Mouse (Mus musculus): ENCODE results near the gene Dlat. TPM values are rescaled to one million over a fixed set of nuclear protein-coding genes. Genes with fewer than 3 reads are reported as not detected.

The Dlat gene
- polyA plus RNA-seq, 1 experiment from 2014 or later: 54.0 TPM

DNA sequence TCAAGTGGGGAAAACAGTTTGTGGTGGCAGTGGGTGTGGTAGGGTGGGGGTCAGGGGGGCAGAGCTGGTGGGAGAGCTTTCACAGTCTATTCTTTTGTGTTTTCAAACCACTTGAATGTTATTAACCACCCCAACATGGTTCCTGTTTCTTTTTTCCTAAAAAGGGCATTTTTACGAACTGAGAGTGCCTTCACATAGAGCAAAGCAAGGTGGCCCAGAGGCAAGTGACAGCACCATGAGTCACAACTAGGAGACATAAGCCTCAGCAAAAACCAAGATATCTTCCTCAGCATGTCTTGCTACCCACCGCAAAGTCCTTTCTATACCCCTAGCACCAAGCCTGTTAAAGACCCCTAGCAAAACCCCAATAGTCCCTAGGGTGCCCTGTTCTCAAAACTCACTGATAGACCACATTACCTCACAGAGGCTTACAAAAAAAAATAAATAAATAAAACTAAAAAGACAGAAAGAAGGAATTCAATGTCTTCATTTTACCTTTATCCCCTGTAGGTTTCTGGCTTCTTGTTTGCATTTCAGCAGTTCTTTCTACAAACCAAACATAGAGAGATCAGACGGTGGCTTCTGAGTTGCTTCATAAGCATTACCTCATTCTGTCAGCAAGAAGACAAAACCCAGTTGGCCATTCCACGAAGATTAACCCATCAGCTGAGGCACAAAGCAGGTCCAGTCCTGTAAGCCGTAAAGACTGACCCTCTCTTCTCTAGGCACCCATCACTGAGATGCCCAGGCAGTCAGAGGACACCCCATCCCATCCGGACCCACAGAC is 27.5 kb upstream of the Dlat start:
- 85% methylated on average over 6 of the region's 6 CpGs for WGBS
- no peaks in the 10 kb centered on the region for H3K27me3 ChIP-seq (ENCODE audit: poor library complexity, severe bottlenecking)
- no peak overlapping the region for H3K4me3 ChIP-seq
- H3K27ac ChIP-seq: no peak overlapping the region
- peaks cover 69% of the 10 kb centered on the region for H3K36me3 ChIP-seq (replicated peaks)
- DNase-seq (ENCODE audit: extremely low spot score, low spot score): no peak
- peaks cover 1% of the 10 kb centered on the region for H3K4me1 ChIP-seq
- no peaks in the 10 kb centered on the region for H3K9me3 ChIP-seq

DNA sequence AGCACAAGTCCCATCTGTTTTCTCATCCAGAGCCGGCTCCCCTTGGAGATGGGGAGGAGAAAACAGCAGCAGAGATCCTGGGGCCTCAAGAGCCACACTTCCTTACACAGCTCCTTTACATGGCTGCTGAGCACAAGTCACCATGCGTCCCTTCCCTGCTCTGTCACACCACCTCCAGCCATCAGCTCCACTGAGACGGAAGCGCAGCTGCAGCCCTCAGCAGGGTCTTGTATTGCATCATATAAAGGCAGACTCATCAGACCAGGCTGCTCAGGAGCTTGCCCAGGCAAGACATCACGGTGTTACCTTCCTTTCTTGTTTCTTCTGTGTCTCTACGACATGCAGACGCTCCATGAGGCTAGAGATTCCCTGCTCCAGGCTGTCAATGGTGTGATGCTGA is 22.1 kb upstream of the Dlat start:
- no peak overlapping the region for H3K4me3 ChIP-seq
- WGBS: 70% methylated on average over 7 of the region's 7 CpGs
- no peaks in the 10 kb centered on the region for H3K9me3 ChIP-seq
- no peak overlapping the region for H3K27ac ChIP-seq
- no peaks in the 10 kb centered on the region for H3K4me1 ChIP-seq
- H3K36me3 ChIP-seq (replicated peaks): peaks cover 72% of the 10 kb centered on the region
- DNase-seq (ENCODE audit: extremely low spot score, low spot score): no peak
- no peaks in the 10 kb centered on the region for H3K27me3 ChIP-seq (ENCODE audit: poor library complexity, severe bottlenecking)

DNA sequence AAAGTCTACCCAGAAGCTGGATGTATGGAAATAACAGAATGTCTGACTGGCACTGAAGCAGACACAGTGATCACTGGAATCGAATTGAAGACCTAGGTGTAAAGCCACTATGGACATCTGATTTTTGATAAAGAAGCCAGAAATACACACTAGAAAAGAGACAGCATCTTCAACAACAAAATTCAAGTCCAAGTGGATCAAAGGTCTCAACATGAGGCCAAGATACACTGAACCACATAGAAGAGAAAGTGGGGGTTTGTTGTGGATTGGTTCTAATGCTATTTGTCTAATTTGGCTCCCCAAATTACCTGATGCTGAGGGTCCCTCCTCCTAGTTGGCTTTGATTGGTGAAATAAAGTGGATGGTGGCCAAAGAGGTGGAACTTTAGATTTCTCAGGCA is 19.8 kb upstream of the Dlat start:
- Histone ChIP-seq H3K27ac (no peak overlapping the region), H3K9me3 (no peaks in the 10 kb centered on the region), H3K4me3 (no peak overlapping the region), H3K4me1 (no peaks in the 10 kb centered on the region), H3K36me3 (replicated peaks) (peaks cover 66% of the 10 kb centered on the region), H3K27me3 (ENCODE audit: poor library complexity, severe bottlenecking) (no peaks in the 10 kb centered on the region)
- no peak for DNase-seq (ENCODE audit: extremely low spot score, low spot score)
- WGBS: 84% methylated on average over 1 of the region's 1 CpGs

DNA sequence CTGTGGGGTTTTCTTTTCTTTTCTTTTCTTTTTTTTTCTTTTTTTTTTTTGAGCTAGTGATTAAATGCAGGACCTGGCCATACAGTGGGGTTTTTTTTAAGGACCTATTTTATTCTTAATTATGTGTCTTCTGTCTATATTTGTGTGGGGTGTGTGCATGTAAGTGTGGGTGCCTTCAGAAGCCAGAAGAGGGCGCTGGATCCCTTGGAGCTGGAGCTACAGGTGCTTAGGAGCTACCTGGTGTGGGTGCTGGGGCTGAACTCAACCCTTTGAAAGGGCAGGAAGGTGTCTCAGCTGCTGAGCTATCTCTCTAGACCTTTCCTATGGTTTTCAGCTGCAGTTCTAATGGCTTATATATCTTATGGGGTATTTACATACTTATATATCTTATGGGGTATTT is 15.2 kb upstream of the Dlat start:
- H3K27ac ChIP-seq: no peak overlapping the region
- DNase-seq (ENCODE audit: extremely low spot score, low spot score): no peak
- WGBS: 26% methylated on average over 1 of the region's 1 CpGs
- H3K36me3 ChIP-seq (replicated peaks): peaks cover 25% of the 10 kb centered on the region
- no peak overlapping the region for H3K4me3 ChIP-seq
- no peaks in the 10 kb centered on the region for H3K9me3 ChIP-seq
- H3K27me3 ChIP-seq (ENCODE audit: poor library complexity, severe bottlenecking): no peaks in the 10 kb centered on the region
- no peaks in the 10 kb centered on the region for H3K4me1 ChIP-seq

DNA sequence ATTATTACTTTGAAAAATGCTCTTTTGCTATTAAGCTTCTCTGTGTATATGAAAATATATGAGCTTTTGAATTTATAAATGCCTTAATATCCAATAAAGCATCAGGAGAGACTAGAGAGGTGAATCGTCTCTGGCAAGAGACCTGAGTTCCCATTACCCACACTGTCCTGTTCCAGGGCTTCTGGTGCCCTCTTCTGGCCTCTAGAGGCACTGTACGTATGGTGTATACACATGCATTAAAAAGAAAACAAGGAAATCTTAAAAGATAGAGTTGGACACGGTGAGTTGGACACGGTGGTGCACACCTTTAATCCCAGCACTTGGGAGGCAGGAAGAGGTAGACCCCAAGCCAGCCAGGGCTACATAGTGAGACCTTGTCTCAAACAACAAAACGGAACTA is 11.1 kb upstream of the Dlat start:
- 38% methylated on average over 5 of the region's 5 CpGs for WGBS
- H3K27me3 ChIP-seq (ENCODE audit: poor library complexity, severe bottlenecking): no peaks in the 10 kb centered on the region
- H3K36me3 ChIP-seq (replicated peaks): peaks cover 34% of the 10 kb centered on the region
- H3K4me1 ChIP-seq: no peaks in the 10 kb centered on the region
- peak; percentile 25 for DNase-seq (ENCODE audit: extremely low spot score, low spot score)
- H3K27ac ChIP-seq: no peak overlapping the region
- H3K9me3 ChIP-seq: no peaks in the 10 kb centered on the region
- H3K4me3 ChIP-seq: no peak overlapping the region

DNA sequence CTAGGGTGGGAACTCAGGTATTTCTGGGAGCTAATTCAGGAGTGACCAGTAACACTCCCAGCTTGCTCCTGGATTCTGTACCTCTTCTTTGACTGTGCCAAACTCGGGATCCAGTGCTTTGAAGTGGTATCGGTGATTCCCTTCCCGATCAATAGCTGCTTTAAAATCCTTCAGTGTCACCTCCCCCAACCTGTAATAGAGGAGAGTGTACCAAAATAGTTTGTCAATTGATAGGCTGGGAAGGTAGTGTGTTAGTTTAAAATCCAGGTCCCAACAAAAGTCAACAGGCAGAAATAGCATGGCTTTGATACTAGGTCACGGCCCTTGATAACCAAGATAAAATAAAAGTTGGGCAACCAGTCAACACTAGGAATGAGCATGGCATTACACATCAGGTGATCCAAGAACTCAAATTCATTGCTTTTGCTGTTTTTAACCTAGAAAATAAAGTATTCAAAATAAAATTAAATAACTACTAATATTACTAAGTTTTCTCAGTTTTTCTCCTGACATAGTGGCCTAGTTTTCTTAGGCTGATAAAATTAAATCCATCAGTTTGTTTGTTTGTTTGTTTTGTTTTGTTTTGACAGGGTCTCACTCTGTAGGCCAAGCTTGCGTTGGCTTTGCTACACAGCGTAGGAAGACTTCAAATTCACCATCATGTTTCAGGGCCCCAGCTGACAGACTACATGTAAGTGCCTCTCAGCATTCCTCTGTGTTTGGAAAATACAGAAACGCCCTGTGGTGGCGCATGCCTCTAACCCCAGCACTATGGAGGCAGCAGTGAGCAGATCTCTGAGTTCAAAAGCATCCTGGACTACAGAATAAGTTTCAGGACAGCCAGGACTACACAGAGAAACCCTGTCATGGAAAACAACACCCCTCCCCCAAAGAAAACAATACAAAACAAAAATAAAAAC is 8.3 kb upstream of the Dlat start:
- 86% methylated on average over 8 of the region's 8 CpGs for WGBS
- H3K9me3 ChIP-seq: no peaks in the 10 kb centered on the region
- H3K27ac ChIP-seq: no peak overlapping the region
- H3K4me3 ChIP-seq: no peak overlapping the region
- DNase-seq (ENCODE audit: extremely low spot score, low spot score): no peak
- no peaks in the 10 kb centered on the region for H3K27me3 ChIP-seq (ENCODE audit: poor library complexity, severe bottlenecking)
- H3K4me1 ChIP-seq: no peaks in the 10 kb centered on the region
- H3K36me3 ChIP-seq (replicated peaks): peaks cover 44% of the 10 kb centered on the region

DNA sequence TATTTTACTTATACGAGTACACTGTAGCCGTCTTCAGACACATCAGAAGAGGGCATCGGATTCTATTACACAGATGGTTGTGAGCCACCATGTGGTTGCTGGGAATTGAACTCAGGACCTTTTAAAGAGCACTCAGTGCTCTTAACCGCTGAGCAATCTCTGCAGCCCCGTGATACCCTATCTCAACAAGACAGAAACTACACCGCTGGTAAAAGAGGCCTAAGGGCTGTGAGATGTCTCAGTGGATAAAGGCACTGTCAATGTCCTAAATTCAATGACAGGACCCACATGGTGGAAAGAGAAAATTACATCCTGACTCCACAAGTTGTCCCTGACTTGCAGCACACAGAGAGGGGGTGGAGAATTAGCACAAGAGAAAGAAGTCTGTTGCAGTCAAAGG is 6.9 kb upstream of the Dlat start:
- H3K4me1 ChIP-seq: no peaks in the 10 kb centered on the region
- WGBS: 92% methylated on average over 6 of the region's 6 CpGs
- H3K36me3 ChIP-seq (replicated peaks): peaks cover 44% of the 10 kb centered on the region
- no peak overlapping the region for H3K4me3 ChIP-seq
- H3K27ac ChIP-seq: no peak overlapping the region
- DNase-seq (ENCODE audit: extremely low spot score, low spot score): no peak
- H3K9me3 ChIP-seq: no peaks in the 10 kb centered on the region
- no peaks in the 10 kb centered on the region for H3K27me3 ChIP-seq (ENCODE audit: poor library complexity, severe bottlenecking)

DNA sequence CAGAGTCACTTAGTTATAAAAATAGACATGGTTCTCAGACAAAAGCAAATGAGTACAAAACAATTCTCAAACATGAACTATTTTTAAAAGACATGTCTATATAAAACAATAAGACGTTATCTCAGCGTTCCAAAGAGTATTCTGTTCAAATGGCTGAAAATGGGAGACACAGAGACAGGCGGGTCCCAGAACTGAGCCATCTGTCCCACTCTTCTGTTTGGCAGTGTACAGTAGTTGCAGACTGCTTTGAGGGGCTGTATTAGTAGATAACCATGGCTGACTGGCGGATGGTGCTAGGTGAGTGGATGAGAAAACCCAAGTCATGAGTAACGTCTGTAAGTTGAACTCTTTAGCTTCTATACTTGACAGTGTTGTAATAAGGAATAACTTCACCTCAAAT is 5.2 kb upstream of the Dlat start:
- Histone ChIP-seq H3K9me3 (no peaks in the 10 kb centered on the region), H3K36me3 (replicated peaks) (peaks cover 44% of the 10 kb centered on the region), H3K4me1 (peaks cover 8% of the 10 kb centered on the region), H3K4me3 (no peak overlapping the region), H3K27ac (no peak overlapping the region), H3K27me3 (ENCODE audit: poor library complexity, severe bottlenecking) (no peaks in the 10 kb centered on the region)
- DNase-seq (ENCODE audit: extremely low spot score, low spot score): no peak
- WGBS: 91% methylated on average over 5 of the region's 5 CpGs

DNA sequence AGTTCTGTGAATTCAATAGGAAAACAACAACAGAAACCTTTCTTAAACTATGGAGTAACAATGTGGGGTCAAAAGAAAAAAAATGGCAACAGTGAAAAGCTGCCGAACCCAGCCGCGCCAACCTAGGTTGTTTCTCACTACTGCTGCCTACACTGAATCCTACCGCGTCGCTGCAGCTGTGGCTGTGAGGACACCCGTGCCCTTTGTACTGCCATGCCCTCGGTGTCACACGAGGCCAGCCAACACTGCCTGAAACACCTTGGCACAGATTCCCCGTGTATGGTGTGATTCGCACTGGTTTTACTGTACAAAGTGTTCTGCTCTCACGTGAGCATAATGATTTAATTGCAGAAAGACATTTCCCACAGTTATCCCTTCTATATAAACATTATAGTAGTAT is 851 bp upstream of the Dlat start:
- WGBS: 25% methylated on average over 12 of the region's 12 CpGs
- no peak for DNase-seq (ENCODE audit: extremely low spot score, low spot score)
- Histone ChIP-seq H3K9me3 (no peaks in the 10 kb centered on the region), H3K27ac (no peak overlapping the region), H3K27me3 (ENCODE audit: poor library complexity, severe bottlenecking) (no peaks in the 10 kb centered on the region), H3K4me1 (peaks cover 21% of the 10 kb centered on the region), H3K4me3 (peak overlapping the region; percentile 96), H3K36me3 (replicated peaks) (peaks cover 36% of the 10 kb centered on the region)

DNA sequence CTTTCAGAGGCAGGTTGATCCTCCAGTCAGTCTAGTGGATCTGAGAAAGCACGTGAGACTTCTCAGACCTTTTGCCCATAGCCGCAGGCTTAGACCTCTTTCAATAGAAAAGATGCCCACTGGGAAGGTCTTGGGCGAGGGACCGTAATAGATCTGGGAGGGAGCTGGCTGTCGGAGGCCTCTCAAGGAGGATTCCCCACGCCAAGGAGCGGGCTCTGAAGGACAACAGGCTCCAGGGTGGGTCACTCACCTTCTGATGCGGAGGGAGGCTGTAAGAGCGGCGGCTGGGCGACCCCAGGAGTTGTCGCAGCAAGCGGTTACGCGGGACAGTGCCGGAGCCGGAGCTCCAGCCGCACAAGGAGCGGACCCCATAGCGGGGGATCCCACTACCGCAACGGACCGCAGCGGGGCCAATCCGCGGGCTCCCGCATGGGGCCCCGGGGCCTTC is 615 bp downstream of the Dlat start:
- DNase-seq (ENCODE audit: extremely low spot score, low spot score): no peak
- Histone ChIP-seq H3K4me1 (peaks cover 21% of the 10 kb centered on the region), H3K27ac (peak overlapping the region; percentile 93), H3K36me3 (replicated peaks) (peaks cover 41% of the 10 kb centered on the region), H3K27me3 (ENCODE audit: poor library complexity, severe bottlenecking) (no peaks in the 10 kb centered on the region), H3K9me3 (no peaks in the 10 kb centered on the region), H3K4me3 (peak overlapping the region; percentile 96)
- under 1% methylated on average over 28 of the region's 28 CpGs for WGBS

DNA sequence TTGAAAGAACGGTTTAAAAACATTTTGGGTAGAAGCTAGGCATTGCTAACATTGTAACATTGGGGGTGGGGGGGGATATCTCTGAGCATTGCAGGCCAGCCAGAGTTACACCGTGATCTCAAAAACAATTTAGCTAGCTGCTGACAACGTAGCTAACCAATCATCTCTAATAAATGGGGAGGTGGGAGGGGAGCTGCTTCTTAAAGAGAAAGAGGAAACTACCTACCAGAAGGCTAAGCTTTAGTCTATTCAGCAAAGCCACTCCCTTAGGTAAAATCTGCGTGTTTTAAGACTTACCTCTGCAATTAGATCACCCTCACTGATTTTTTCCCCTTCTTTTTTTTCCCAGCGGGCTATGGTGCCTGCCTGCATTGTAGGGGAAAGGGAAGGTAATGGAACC is 1.2 kb downstream of the Dlat start:
- DNase-seq (ENCODE audit: extremely low spot score, low spot score): no peak
- Histone ChIP-seq H3K36me3 (replicated peaks) (peaks cover 45% of the 10 kb centered on the region), H3K9me3 (no peaks in the 10 kb centered on the region), H3K4me1 (peaks cover 21% of the 10 kb centered on the region), H3K4me3 (peak overlapping the region; percentile 96), H3K27me3 (ENCODE audit: poor library complexity, severe bottlenecking) (no peaks in the 10 kb centered on the region), H3K27ac (peak overlapping the region; percentile 93)
- WGBS: 34% methylated on average over 5 of the region's 5 CpGs

DNA sequence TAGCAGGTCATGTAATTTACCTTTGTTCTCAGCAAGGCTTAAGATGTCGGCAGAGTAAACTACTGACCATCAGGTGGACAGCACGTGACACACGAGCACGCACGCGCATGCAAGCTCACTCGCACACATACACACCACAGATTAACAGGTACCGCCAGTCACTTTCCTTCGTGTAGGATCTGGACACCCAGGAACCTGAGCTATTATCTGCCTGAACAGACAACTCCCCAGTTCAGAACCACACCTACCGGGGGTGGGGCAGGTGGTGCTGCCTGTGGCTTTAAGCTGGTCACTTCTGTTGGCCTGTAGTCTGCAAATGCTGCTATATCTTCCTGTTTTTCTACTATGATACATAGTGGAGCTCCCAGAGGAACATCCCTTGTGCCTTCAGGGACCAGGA is 9.1 kb downstream of the Dlat start:
- Histone ChIP-seq H3K27ac (no peak overlapping the region), H3K4me3 (no peak overlapping the region), H3K9me3 (no peaks in the 10 kb centered on the region), H3K27me3 (ENCODE audit: poor library complexity, severe bottlenecking) (no peaks in the 10 kb centered on the region), H3K36me3 (replicated peaks) (peaks cover 98% of the 10 kb centered on the region), H3K4me1 (no peaks in the 10 kb centered on the region)
- WGBS: 94% methylated on average over 10 of the region's 10 CpGs
- no peak for DNase-seq (ENCODE audit: extremely low spot score, low spot score)

DNA sequence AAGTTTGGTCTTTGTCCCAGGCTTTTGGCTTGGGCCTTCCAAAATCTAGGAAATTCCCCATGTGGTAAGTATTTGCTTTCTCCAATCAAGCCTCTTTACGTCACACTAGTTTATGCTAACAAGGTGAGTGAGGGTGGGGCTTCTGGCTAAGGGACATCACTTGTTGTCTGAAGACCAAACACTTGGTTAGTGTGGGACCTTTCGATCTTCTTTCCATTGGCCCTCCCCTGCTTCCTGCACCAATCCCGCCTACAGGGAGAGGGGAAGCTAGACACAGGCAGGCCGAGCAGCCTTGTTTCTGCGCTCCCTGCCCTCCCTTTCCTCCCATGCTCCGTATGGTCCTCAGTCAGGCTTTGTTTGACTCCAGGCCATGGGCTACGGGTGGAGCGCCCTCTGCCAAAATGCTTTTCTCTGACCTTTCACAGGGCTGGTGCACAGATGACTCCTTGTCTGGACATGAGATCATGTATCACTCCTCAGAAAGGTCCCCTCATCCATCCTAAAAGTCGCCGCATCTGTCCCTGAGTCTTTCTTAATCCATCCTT is 12.7 kb downstream of the Dlat start:
- Histone ChIP-seq H3K4me1 (no peaks in the 10 kb centered on the region), H3K36me3 (replicated peaks) (peaks cover 96% of the 10 kb centered on the region), H3K27ac (no peak overlapping the region), H3K9me3 (no peaks in the 10 kb centered on the region), H3K4me3 (no peak overlapping the region), H3K27me3 (ENCODE audit: poor library complexity, severe bottlenecking) (no peaks in the 10 kb centered on the region)
- no peak for DNase-seq (ENCODE audit: extremely low spot score, low spot score)
- WGBS: 78% methylated on average over 10 of the region's 10 CpGs
